Mouse (Mus musculus) forebrain, embryonic 11.5 days (tissue): ENCODE results near the gene Gbp6. TPM values are rescaled to one million over a fixed set of nuclear protein-coding genes. Genes with fewer than 3 reads are reported as not detected.
"Not testable (repeated sequence)": the region's sequence is repeated elsewhere in the genome, so short reads cannot be mapped to it uniquely, and the experiment has no call there.

Experiments used
- ATAC-seq: fragments of 200-750 bp; cut with Nextera tagmentation; replicated peaks from 2 replicates; pipeline ENCODE4 v1.8.0; 2017; ENCODE audit warnings: moderate TSS enrichment; ENCODE audit not compliant: low FRiP score
- DNase-seq: peaks from one replicate; pipeline ENCODE4 v3.0.0-alpha.2; 2017; ENCODE audit warnings: low spot score
- H3K27ac ChIP-seq: fragments of 300-500 bp; sonication (generic); 2 replicates; pipeline ENCODE4 v1.5.1; 2014; ENCODE audit warnings: low read depth, low read length
- H3K27me3 ChIP-seq: fragments of 300-500 bp; sonication (generic); 2 replicates; pipeline ENCODE4 v1.6.1; 2014; ENCODE audit warnings: mild to moderate bottlenecking, low read length, mixed read lengths; ENCODE audit not compliant: control insufficient read depth, insufficient read depth
- H3K36me3 ChIP-seq: fragments of 300-500 bp; sonication (generic); 2 replicates; pipeline ENCODE4 v1.6.1; 2014; ENCODE audit warnings: mild to moderate bottlenecking, low read length, moderate library complexity, mixed read lengths; ENCODE audit not compliant: control insufficient read depth, insufficient read depth
- H3K4me1 ChIP-seq: fragments of 300-500 bp; sonication (generic); replicated peaks from 2 replicates; pipeline ENCODE4 v1.6.1; 2014; ENCODE audit warnings: low read length, mixed read lengths; ENCODE audit not compliant: control insufficient read depth, insufficient read depth
- H3K4me2 ChIP-seq: fragments of 300-500 bp; sonication (generic); 2 replicates; pipeline ENCODE4 v1.6.1; 2014; ENCODE audit warnings: low read depth, mild to moderate bottlenecking, low read length, moderate library complexity, mixed read lengths; ENCODE audit not compliant: severe bottlenecking
- H3K4me3 ChIP-seq: fragments of 300-500 bp; sonication (generic); 2 replicates; pipeline ENCODE4 v1.5.1; 2014; ENCODE audit warnings: low read depth, low read length
- H3K9ac ChIP-seq: fragments of 300-500 bp; sonication (generic); 2 replicates; pipeline ENCODE4 v1.6.1; 2014; ENCODE audit warnings: low read length
- H3K9me3 ChIP-seq: fragments of 300-500 bp; sonication (generic); 2 replicates; pipeline ENCODE4 v1.6.1; 2016; ENCODE audit warnings: low read length, mixed read lengths; ENCODE audit not compliant: control insufficient read depth
- WGBS: fragments of 180-500 bp; shearing (Covaris S2); extraction: QIAGEN DNeasy Blood & Tissue Kit; methylation state at CpG from one replicate; pipeline ENCODE4 v1.1.7; 2014; 5-methylcytosine and 5-hydroxymethylcytosine counted together
- polyA plus RNA-seq: library from polyadenylated mRNA; unstranded; fragments of >200 nt; fragmentation: Nextera tagmentation; extraction: Ambion mirVana; gene quantifications from 2 replicates; pipeline ENCODE4 v1.2.1, GENCODE M21; 2014

The Gbp6 gene
- polyA plus RNA-seq, 1 experiment from 2014 or later = 0.08 TPM

DNA sequence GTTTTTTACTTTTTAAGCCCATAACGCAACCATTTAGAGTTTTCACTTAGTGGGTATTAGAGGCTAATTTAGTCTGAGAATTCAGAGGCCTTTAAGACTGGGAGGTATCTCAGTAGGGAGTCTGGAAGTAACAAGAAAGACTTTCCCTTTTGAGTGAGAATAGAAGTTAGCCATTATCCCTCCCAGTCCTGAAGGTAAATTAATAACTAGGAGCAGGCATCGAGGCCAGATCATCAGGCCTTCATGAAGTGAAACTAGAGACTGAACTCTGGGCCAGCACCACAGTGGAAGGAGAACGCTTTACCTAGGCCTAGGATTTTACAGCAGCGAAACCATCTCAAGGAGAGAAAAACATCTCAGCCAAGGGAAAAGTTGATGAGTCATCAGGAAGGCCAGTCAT, 8.5 kb upstream of the Gbp6 start:
- WGBS = 57% methylated on average over 4 of the region's 4 CpGs
- Histone ChIP-seq H3K4me1 (no peaks in the 10 kb centered on the region), H3K4me2 (no peak overlapping the region), H3K9me3 (no peaks in the 10 kb centered on the region), H3K27ac (no peak overlapping the region), H3K4me3 (no peak overlapping the region), H3K36me3 (no peaks in the 10 kb centered on the region), H3K27me3 (no peaks in the 10 kb centered on the region), H3K9ac (no peak overlapping the region)
- ATAC-seq (no peak), DNase-seq (no peak)

DNA sequence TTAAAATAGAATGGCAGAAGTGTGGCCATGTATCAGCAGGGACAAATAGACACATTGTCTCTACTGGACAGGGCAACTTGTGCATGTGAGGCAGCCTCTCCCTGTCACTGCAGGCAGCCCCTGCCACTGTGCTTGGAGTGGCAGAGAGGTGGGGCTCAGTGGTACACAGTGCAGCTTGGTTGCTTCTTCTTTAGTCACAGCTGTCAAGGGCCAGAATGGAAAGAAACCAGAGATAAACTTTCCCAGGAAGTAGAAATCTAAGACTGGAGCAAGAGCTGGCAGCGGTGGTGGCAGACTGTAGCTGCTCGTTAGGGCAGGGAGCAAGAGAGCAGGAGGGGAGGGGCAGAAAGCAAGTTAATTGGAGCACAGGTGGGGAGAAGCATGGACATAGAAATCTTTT, 8.0 kb upstream of the Gbp6 start:
- Histone ChIP-seq H3K9ac (no peak overlapping the region), H3K36me3 (no peaks in the 10 kb centered on the region), H3K4me2 (no peak overlapping the region), H3K9me3 (no peaks in the 10 kb centered on the region), H3K4me1 (no peaks in the 10 kb centered on the region), H3K27ac (no peak overlapping the region), H3K27me3 (no peaks in the 10 kb centered on the region), H3K4me3 (no peak overlapping the region)
- 36% methylated on average over 2 of the region's 2 CpGs for WGBS
- no peak for DNase-seq
- no peak for ATAC-seq

DNA sequence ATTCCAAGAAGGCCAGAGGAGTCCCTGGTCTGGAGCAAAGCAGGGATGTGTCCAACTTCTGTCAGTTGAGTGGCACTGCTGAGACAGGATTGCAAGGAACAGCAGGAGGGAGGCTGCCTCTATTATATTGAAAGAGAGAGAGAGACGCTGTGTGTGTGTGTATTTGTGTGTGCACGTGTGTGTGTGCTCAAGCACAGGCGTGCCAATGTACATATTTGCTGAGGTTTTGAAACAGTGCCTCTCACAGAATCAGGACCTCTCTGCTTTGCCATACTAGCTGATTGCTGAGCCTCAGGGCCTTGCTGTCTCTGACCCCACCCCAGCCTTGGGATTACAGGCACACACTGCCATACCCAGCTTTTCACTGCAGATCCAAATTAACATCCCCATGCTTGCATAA, 2.2 kb upstream of the Gbp6 start:
- Histone ChIP-seq H3K9ac (no peak overlapping the region), H3K4me3 (no peak overlapping the region), H3K9me3 (no peaks in the 10 kb centered on the region), H3K4me1 (no peaks in the 10 kb centered on the region), H3K36me3 (no peaks in the 10 kb centered on the region), H3K27ac (no peak overlapping the region), H3K4me2 (no peak overlapping the region), H3K27me3 (no peaks in the 10 kb centered on the region)
- DNase-seq (no peak), ATAC-seq (no peak; the same call in 1 of the 2 replicates)
- 81% methylated on average over 3 of the region's 3 CpGs for WGBS

DNA sequence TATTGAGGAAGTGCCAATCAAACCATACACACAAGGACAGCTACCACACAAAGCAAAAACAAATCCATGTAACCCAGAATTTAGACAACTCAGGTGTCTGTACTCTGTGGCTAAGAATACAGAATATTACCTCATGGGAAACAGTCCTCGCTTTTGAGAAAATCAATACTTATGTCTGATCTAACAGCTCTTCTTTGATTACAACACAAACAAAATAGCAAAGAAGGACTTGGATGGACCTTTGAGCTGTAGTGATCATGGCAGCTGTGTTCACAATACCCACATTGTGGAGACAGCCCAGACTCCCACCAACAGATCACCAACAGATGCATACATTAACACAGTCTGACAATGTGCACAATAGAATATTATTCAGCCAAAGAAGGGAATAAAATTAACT, 1.0 kb downstream of the Gbp6 start:
- Histone ChIP-seq H3K4me2 (no peak overlapping the region), H3K4me3 (no peak overlapping the region), H3K9me3 (no peaks in the 10 kb centered on the region), H3K27me3 (no peaks in the 10 kb centered on the region), H3K36me3 (no peaks in the 10 kb centered on the region), H3K4me1 (no peaks in the 10 kb centered on the region), H3K9ac (no peak overlapping the region), H3K27ac (no peak overlapping the region)
- DNase-seq (no peak), ATAC-seq (no peak)
- WGBS = 91% methylated on average over 1 of the region's 1 CpGs

GRCm38 (mm10) chr5:105290921-105291320, 2.6 kb downstream of the Gbp6 start:
- H3K4me3 ChIP-seq, H3K36me3 ChIP-seq, H3K27ac ChIP-seq, H3K4me1 ChIP-seq, H3K27me3 ChIP-seq, DNase-seq, H3K4me2 ChIP-seq, H3K9ac ChIP-seq, ATAC-seq, H3K9me3 ChIP-seq: not testable (repeated sequence)
- WGBS = 91% methylated on average over 3 of the region's 3 CpGs

DNA sequence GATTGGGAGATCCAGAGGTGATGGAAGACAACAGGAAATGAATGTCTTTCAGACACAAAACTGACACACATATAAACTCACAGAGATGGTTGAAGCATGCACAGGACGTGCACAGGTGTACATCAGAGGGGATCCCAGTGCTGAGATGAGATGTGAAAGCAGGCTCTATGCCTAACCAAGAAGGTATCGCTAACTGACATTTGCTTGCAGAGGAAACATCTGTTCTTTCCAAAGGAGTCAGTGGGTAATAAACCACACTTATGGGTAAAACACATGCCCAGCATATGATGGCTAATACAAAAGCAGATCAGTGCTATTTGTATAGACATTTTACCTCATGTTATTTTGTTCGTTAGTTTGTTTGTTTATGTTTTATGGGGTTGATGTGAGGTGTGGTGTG, 32.8 kb downstream of the Gbp6 start:
- H3K4me1 ChIP-seq, H3K27ac ChIP-seq, H3K36me3 ChIP-seq, H3K9ac ChIP-seq, H3K4me2 ChIP-seq, H3K4me3 ChIP-seq, DNase-seq, H3K27me3 ChIP-seq, H3K9me3 ChIP-seq, ATAC-seq: not testable (repeated sequence)
- WGBS = no CpG with 5 or more reads among the region's 3 CpGs

- H3K36me3 ChIP-seq = no peaks in the 10 kb centered on the region
- H3K9ac ChIP-seq = no peak overlapping the region
- no peak overlapping the region for H3K4me3 ChIP-seq
- H3K9me3 ChIP-seq = no peaks in the 10 kb centered on the region
- H3K4me1 ChIP-seq = no peaks in the 10 kb centered on the region
- ATAC-seq = no peak
- H3K4me2 ChIP-seq = no peak overlapping the region
- H3K27ac ChIP-seq = no peak overlapping the region
- H3K27me3 ChIP-seq = no peaks in the 10 kb centered on the region
- DNase-seq = no peak
These were observed 41.0 kb downstream of the Gbp6 start for GRCm38 (mm10) chr5:105252491-105252890.

DNA sequence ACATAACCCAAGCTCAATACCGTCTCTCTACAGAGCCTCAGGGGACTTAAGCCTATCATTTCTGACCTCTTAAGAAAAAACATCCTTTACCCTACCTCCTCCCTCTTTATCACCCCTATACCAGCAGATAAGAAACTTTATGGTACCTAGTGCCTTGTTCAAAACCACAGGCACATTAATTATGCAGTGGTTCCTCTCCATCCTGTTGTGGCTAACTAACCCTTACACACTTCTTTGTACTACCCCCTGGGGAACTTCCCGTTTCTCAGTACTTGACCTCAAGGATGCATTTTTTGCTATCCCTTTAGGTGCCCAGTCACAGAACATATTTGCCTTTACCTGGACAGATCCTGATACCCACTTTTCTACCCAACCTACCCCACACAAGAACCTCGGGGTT, 48.8 kb downstream of the Gbp6 start:
- H3K4me2 ChIP-seq, H3K27me3 ChIP-seq, DNase-seq, ATAC-seq, H3K4me1 ChIP-seq, H3K9me3 ChIP-seq, H3K36me3 ChIP-seq, H3K4me3 ChIP-seq, H3K27ac ChIP-seq, H3K9ac ChIP-seq: not testable (repeated sequence)
- 88% methylated on average over 3 of the region's 3 CpGs for WGBS

GRCm38 (mm10) chr5:105240982-105241381, 52.5 kb downstream of the Gbp6 start:
- 87% methylated on average over 5 of the region's 5 CpGs for WGBS
- H3K9ac ChIP-seq, H3K36me3 ChIP-seq, H3K4me3 ChIP-seq, H3K27ac ChIP-seq, H3K4me2 ChIP-seq, DNase-seq, H3K9me3 ChIP-seq, H3K27me3 ChIP-seq, H3K4me1 ChIP-seq: not testable (repeated sequence)
- ATAC-seq = peak; percentile 51; the same call in 1 of the 2 replicates
